Mouse (Mus musculus) splenic B cell, adult 2 months (primary cell): ENCODE measurements at regions not wholly inside any gene's neighbourhood (a gene's known extent, or its start where the extent isn't known, plus 50 kb on each side); places are given as distances from the start of the nearest gene placed in this dataset.

Source experiments
- DNase-seq: peaks from one replicate; pipeline ENCODE4 v3.0.0-alpha.2; 2011; ENCODE audit warnings: low read depth, low spot score
- H3K27me3 ChIP-seq: 2 replicates; pipeline ENCODE4 v1.6.1; 2012; ENCODE audit warnings: mild to moderate bottlenecking, low read length, moderate library complexity, mixed read lengths; ENCODE audit not compliant: control insufficient read depth, poor library complexity, insufficient read depth, severe bottlenecking
- H3K36me3 ChIP-seq: 2 replicates; pipeline ENCODE4 v1.6.1; 2012; ENCODE audit warnings: mild to moderate bottlenecking, low read length, moderate library complexity, mixed read lengths; ENCODE audit not compliant: control insufficient read depth, poor library complexity, insufficient read depth, severe bottlenecking

DNA sequence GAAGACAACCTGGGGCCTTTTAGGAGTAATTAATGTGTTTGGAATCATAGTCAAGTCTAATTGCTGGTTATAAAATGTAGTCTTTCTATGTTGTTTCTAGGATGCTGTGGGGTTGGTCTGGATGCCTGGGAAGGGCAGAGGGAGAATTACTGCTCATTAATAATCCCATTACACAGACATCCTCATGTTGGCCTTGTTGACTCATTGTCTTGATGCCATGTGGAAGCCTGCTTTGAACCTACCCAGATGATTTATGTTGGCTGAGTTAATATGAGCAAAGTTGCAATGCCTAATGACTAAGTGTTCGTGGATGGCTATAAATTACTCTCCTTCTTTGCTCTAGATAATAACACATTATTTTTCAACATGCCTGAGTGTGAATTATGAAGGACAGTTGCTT, 2790.6 kb upstream of the Lrrc6 start:
- DNase-seq, result no peak
- H3K27me3 ChIP-seq, result no peaks in the 10 kb centered on the region
- H3K36me3 ChIP-seq, result no peaks in the 10 kb centered on the region

DNA sequence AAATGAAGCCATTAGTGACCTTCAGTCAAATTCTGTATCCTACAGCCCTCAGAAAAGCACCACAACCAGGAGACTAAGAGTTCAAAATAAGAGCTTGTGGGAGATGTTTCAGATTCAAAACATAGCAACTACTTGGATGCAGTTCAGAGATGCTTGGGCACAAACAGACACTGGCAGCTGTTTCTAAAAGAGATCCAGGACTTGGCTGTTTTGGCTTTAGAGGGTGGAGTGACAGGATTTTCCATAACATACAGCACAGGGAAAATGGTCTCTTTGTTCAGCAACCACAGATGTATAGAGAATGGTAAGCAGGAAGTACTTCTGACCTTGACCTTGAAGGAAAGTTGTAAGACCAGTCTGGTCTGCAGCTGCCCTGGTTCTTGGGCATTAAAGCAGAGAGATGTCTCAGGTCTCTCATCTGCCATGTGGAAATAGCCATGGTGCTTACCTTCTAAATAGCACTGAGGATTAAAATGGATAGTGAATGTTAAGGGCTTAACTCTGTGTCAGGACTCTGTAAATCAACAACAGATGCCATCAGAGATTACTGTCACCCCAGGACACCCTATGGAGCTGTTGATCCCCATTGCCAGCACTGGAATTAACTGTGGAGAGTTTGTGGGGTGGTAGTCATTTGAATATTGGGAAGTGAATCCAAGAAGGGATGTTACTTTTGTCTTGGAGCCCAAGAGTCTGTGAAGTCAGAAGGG, 2775.0 kb upstream of the Lrrc6 start:
- DNase-seq, result no peak
- Histone ChIP-seq H3K36me3 (no peaks in the 10 kb centered on the region), H3K27me3 (no peaks in the 10 kb centered on the region)

DNA sequence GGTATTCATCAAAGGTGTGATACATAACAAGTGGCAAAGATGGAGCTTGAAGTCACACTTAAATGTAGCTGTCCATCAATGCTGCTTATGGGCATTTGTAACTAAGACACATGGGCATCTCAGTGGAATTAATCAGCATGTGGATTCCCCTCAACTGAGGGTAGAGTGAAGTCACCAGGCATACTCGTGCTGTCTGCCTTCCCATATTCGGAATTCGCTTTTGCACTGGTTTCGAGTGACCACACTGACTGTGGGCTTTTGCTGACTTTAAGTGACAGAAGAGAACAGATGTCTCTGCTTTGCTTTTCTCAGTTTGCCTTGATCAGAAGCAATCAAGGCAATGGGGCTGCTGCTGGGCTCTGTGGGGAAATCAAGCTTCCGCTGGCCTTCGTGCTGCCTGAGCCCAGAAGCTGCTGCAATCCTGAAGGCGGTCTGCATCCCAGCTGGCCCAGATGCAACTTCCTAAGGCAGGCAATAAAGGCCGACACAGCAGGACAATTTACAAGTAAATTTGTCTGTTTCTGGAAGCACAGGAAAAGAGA, 2773.6 kb upstream of the Lrrc6 start:
- H3K27me3 ChIP-seq, result no peaks in the 10 kb centered on the region
- H3K36me3 ChIP-seq, result no peaks in the 10 kb centered on the region
- DNase-seq, result no peak

DNA sequence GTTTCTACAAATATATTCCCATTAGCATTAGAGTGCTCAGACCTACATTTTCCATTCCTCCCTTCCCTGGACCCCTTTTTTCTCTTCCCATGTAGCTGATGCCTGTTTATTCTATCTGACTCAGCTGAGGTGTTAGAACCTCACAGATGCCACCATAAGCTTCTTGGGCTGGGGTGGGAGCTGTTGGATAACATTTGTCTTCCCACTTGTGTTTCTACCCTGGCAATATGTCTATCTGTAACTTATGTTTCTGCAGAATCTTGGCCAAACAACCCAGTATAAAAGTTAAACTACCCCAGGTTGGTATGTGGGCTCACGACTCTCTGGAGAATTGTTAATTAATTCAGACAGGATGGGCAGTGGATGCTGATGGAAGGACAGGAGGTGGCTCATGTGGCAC, 2772.8 kb upstream of the Lrrc6 start:
- Histone ChIP-seq H3K27me3 (no peaks in the 10 kb centered on the region), H3K36me3 (no peaks in the 10 kb centered on the region)
- DNase-seq, result no peak

DNA sequence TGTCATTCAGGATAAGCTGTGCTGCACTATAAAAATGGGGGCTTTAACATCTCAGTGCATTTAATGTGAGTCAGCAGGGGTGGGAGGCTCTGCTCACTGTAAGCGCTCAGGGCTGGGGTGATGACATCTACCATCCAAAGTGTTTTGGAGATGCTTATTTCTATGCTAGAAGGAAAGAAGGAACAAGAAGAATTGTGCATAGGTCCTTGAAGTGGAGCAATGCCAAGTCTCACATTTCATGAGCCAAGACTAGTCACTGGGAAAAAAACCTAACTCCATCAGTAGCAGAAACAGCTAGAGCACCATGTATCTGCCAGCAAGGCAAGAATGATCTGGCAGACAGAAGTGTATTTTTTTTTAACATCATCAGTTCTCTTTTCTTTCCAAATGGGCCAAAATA, 2761.2 kb upstream of the Lrrc6 start:
- Histone ChIP-seq H3K36me3 (no peaks in the 10 kb centered on the region), H3K27me3 (no peaks in the 10 kb centered on the region)
- DNase-seq, result no peak

DNA sequence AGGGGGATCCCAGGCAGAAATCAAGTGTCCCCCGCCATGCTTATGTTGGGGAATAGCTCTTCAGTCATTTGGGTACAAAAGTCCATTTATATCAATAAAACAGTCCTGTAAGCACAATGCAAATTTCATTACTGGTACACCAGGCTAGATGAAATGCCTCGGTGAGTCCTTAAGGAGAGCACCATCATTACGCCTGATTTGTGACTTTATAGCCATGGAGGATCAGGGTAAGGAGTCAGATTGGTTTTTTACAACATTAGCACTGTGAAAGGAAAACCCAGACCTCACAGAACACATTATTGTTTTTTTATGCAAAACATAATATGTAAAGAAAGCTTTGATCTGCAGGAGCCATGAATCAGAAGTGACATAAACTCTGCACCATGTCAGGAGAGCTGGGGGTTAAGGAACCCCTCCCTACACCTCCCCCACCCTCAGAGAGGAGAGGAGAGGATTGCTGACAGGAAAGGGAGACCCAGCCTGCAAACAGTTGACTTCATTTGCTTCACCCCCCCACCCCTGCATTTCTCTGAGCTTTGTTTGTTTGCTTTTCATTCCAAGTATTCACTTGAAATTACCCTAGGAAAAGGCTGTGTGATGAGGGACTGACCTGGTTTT, 2756.6 kb upstream of the Lrrc6 start:
- DNase-seq, result no peak
- Histone ChIP-seq H3K27me3 (no peaks in the 10 kb centered on the region), H3K36me3 (no peaks in the 10 kb centered on the region)

DNA sequence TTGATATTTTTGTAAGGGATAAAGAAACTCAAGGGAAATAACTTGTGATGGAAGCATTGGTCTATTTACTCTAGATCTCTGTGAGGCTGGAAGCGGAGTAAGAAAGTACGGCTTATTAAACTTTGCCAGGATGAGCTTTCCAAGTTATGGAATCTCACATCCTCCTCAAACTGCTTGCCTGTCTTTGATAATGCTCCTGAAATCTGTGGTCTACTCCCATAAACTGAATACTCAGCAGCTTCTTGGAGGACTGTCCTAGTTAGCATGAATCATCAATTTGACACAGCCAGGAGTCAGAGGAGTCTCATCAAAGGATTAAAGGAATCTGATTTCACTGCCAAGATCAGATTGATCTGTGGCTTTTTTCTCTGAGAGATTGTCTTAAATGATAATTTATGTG, 2753.0 kb upstream of the Lrrc6 start:
- Histone ChIP-seq H3K27me3 (no peaks in the 10 kb centered on the region), H3K36me3 (no peaks in the 10 kb centered on the region)
- DNase-seq, result no peak

DNA sequence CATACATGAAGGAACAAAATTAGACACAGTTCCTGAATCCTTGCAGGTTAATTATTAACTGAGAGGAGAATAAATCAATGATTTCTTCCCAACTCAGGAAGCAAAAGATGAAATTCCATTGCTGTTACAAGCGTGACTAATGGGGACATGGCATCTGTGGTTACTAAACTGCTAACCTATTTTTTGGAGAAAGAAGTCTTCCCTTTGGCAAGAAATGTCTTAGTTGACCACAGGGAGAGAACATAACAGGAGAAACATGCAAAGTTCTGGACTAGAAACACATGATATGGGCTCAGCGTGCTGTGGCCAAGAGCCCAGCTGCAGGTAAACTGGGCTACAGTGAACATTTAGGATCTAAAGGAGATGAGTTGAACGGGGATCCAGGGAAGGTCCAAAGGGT, 2751.4 kb upstream of the Lrrc6 start:
- Histone ChIP-seq H3K27me3 (no peaks in the 10 kb centered on the region), H3K36me3 (no peaks in the 10 kb centered on the region)
- DNase-seq, result no peak

DNA sequence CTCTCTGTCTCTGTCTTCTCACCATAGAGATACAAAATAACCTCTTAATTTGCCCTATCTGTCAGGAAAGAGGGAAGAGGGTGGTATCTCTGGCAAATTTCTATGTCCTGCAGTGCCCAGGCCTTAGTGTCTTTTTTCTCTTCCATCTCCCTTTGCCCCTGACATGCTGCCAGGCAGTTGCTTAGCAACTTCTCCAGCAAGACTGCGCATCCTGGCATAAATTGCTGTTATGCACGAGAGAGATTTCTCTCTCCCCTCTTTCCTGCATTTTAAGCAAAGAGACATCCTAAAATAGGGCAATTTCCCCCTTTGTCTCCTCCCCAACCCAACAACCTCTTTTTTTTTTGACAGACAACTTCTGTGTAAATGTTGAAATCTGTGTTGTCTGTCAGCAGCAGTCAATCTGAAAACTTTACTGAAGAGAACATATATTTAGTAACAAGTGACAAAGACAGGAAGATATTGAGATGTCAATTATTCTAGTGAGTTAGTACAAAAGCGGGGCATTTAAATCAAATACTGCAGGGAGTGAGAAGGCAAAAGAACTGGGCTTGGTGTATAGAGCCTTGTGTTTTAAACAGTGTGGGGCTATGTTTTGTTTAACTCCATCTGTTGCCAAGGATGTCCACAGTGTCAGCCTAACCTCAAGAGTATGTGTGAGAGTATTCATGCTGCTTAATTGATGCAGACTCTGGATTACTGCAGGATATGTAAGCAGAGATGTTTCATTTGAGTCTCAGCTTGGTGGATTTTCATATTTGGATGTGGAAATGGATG, 2745.7 kb upstream of the Lrrc6 start:
- Histone ChIP-seq H3K36me3 (no peaks in the 10 kb centered on the region), H3K27me3 (no peaks in the 10 kb centered on the region)
- no peak for DNase-seq

DNA sequence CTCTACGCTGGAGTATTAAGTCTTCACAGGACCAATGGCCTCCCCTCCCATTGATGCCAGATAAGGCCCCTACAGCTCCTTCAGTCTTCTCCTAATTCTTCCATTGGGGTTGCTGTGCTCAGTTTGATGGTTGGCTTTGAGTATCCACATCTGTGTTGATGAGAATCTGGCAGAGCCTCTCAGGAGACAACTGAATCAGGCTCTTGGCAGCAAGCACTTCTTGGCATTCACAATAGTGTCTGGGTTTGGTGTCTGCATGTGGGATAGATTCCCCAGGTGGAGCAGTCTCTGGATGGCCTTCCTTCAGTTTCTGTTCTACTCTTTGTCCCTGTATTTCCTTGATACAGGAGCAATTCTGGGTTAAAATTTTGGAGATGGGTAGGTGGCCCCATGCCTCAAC, 2734.6 kb upstream of the Lrrc6 start:
- Histone ChIP-seq H3K36me3 (no peaks in the 10 kb centered on the region), H3K27me3 (no peaks in the 10 kb centered on the region)
- no peak for DNase-seq

DNA sequence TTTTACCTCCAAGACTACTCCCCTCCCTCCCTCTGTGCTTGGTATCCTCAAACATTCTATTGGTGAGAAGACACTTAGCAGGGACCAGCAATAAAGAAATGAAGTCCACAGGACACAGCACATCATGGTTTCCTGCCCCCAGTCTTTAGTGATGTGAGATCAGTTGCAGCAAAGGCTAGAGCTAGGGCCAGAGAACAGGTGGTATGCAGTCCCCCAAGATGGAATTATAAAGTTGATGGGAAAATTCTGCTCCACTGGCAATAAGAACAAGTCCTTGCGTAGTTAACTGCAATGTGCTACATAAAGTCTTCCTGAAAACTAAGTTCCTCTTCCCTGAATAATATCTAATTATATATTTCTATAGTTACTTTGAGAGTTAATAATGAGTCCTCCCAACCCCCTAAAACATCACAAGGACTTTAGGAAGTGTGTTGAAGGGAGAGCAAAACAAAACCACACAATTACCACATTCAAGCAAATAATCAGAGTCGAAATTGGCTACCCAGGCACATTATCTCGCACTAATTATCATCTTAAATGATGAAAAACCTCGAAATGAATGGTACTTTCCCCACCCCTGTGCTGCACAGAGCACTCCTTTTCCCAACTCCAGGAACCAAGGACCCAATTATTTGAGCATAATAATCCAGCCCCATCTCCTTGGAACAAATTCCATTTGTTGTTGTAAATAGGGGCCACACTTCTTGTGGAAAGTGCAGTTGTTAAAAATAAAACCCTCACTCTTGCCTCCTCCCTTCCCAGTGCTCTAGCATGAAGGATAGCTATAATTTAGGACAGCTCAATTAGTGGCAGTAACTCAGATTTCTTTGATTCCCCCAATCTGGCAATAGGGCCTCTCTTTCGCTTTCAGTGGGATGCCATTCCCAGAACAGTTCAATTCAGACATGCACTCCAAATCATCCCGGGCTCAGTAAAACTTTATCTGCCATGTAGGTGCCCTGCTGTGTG, 2724.2 kb upstream of the Lrrc6 start:
- no peak for DNase-seq
- H3K27me3 ChIP-seq, result no peaks in the 10 kb centered on the region
- H3K36me3 ChIP-seq, result no peaks in the 10 kb centered on the region

DNA sequence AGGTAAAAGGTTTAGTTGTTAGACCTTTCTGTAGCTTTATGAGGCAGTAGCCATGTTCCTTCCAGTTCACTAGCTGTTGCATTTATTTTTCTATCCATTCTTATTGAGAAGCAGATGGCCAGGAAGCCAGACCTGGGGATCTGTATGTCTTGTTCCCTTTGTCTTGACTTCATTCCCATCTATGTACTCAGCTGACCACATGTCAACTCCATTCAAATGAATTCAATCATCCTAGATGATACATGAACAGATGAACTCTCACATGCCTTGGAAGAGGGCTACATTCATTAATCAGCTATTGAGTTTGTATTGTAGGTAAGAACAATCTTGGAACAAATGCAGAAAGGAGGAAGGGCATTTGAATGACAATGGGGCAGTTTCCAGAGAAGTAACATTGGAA, 2722.7 kb upstream of the Lrrc6 start:
- H3K36me3 ChIP-seq, result no peaks in the 10 kb centered on the region
- no peak for DNase-seq
- H3K27me3 ChIP-seq, result no peaks in the 10 kb centered on the region

DNA sequence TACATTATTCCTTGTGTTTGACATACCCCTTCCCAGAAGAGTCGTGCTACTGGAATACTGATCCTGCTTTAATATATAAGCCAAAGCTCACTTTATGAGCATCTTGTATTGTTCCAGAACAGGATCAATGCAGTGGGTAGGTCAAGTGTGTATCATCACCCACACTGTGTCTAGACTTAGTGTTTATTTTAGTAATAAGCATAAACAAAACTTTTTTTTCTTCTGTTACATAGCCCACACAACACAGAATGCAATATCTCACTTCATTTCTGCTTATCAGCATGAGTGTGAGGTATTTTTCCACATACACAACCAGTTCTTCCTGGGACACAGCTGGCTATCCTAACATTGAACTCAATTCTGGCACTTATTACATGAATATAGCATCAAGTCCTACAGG, 2721.7 kb upstream of the Lrrc6 start:
- H3K27me3 ChIP-seq, result no peaks in the 10 kb centered on the region
- H3K36me3 ChIP-seq, result no peaks in the 10 kb centered on the region
- no peak for DNase-seq
